Mouse (Mus musculus) bone marrow macrophage, adult 2 months (primary cell): Measurements from ENCODE around the gene BC035947. TPM values are rescaled to one million over a fixed set of nuclear protein-coding genes. Genes with fewer than 3 reads are reported as not detected.
"Not testable (repeated sequence)": the region's sequence is repeated elsewhere in the genome, so short reads cannot be mapped to it uniquely, and the experiment has no call there.

Experiments
- H3K27ac ChIP-seq: 2 replicates; pipeline ENCODE4 v1.5.1; 2012; ENCODE audit warnings: low read depth, low read length; ENCODE audit not compliant: insufficient read depth
- H3K4me1 ChIP-seq: 2 replicates; pipeline ENCODE4 v1.6.1; 2012; ENCODE audit warnings: low read length; ENCODE audit not compliant: control insufficient read depth, insufficient read depth
- H3K4me3 ChIP-seq: 2 replicates; pipeline ENCODE4 v1.5.1; 2012; ENCODE audit warnings: mild to moderate bottlenecking, low read length, moderate library complexity; ENCODE audit not compliant: insufficient read depth
- CTCF ChIP-seq: IDR thresholded peaks from 2 replicates; pipeline ENCODE4 v1.5.1; 2012; ENCODE audit warnings: low read depth, mild to moderate bottlenecking, low read length, moderate library complexity
- POLR2A ChIP-seq: IDR thresholded peaks from 2 replicates; pipeline ENCODE4 v1.6.1; 2012; ENCODE audit warnings: mild to moderate bottlenecking, low read depth, low read length, borderline replicate concordance
- polyA plus RNA-seq: library from polyadenylated mRNA; stranded (reverse); fragments of >200 nt; gene quantifications from 2 replicates; pipeline ENCODE4 v1.2.4, GENCODE M21; 2012; ENCODE audit not compliant: missing spikeins, insufficient read depth, insufficient read length

Gene BC035947
- not detected in 2 replicates for polyA plus RNA-seq

DNA sequence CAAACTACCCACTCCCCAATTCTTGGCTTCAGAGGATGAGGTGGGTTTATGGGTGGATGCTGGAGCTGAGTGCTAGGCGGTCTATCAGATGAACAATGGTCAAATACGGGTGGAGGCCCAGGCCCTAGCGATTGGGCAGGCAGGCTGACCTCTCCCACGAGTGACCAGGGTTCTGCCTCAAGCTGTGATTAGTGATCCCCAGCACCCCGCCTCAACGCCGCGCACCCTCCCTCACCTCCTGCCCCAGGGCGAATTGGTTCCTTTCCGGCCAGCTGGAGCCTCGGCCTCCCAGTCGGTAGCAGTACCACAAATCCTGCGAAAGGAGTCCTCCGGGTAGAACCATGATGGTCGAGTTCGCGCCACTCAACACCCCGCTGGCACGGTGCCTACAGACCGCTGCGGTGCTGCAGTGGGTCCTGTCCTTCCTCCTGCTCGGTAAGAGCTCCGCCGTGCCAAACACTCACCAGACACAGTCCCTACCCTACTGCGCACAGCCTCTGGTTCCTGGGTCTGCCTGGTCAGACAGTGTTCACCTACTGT, at the start of gene BC035947:
Gene BC035947, minus strand, starts transcription at position 538 of the 540 bp plus-strand sequence.
- Histone ChIP-seq H3K27ac (no peak within 1 kb of the TSS), H3K4me1 (peaks cover 3% of the 10 kb centered on the region), H3K4me3 (no peak within 1 kb of the TSS)
- no peak for TF ChIP-seq CTCF
- no peak for TF ChIP-seq POLR2A

DNA sequence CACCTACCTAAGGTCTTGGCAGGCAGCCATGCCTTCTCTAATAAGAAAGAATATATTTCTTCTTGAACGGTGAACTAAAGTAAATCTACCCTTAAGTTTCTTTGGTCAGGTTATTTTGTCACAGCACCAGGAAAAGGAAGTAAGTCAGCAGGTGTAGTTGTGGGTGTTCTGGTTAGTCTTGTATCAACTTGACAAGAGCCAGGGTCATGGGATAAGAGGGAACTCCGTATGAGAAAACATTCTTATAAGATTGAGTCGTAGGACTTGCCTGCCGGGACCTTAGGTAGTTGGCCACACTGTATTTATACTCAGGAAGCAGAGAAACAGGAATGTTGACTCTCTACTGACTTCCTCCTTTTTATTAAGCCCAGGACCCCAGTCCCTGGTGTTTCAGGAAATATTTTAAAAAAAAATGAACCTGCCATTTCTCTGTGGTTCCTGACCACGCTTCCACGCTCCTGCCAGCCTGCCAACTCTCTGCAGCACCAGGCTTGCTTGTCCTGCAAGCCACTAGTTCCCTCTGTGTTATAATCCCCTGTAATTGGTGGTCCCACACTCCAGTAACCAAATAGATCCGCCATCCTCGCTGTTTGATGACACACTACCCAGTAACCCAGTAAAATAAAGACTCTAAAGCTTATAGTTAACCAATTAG, 42.2 kb upstream of the BC035947 start:
- H3K27ac ChIP-seq, result no peak overlapping the region
- no peak for TF ChIP-seq CTCF
- no peak for TF ChIP-seq POLR2A
- no peak overlapping the region for H3K4me3 ChIP-seq
- H3K4me1 ChIP-seq, result no peaks in the 10 kb centered on the region

DNA sequence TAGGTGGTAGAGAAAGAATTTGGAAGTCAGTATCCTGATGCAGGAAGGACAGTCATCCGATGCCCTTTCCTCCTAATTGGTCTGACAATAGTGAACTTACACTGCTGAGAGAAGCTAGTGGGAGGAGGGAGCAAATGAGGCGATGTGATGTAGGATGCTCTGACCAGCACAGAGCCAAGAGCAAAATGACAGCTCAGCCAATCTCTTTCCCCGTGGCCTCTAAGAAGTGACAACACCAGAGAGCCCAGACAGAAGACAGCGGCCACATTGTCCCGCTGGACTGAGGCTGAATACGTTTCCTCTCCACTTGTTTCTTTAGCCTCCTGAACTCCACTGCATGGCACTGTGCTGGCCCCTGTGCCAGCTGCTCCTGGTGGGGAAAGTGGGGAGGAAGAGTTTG, 37.0 kb upstream of the BC035947 start:
- Histone ChIP-seq H3K4me3 (no peak overlapping the region), H3K27ac (no peak overlapping the region), H3K4me1 (no peaks in the 10 kb centered on the region)
- TF ChIP-seq CTCF (no peak), POLR2A (no peak)

DNA sequence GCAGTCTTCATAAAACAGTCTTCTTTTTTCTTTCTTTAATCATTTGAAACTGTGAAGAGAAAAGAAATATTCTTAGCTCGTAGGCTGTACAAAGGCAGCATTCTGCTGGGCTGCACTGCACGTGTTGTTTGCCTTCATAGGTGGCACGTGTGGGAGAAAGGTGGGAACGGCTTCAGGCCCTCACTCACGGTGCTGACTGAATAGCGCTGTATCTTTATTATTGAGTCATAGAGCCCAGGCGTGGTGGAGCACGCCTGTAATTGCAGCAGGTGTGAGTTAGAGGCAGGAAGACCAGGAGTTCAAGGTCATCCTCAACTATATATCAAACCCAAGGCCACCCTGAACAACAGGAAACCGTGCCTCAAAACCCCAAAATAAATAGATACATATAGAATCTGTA, 34.3 kb upstream of the BC035947 start:
- Histone ChIP-seq H3K27ac (no peak overlapping the region), H3K4me1 (no peaks in the 10 kb centered on the region), H3K4me3 (no peak overlapping the region)
- TF ChIP-seq POLR2A, result no peak
- TF ChIP-seq CTCF, result no peak

DNA sequence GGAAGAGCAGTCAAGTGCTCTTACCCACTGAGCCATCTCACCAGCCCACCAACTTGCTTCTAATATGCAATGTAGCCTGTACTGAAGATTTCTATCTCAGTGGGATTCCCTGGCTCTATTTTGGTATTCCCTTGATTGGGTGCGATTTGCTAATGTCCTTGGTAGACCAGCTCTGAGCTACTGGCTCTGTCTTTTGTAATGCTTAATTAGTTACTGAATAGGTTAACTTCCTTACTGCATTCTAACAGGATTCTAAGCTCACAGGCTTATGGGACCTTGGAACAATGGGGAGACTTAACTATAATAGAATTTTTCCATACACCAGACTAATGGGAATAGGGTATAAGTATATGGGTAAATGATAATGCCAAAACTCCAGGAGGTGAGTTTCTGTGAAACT, 31.7 kb upstream of the BC035947 start:
- not testable (repeated sequence) for H3K4me1 ChIP-seq, H3K27ac ChIP-seq, H3K4me3 ChIP-seq

DNA sequence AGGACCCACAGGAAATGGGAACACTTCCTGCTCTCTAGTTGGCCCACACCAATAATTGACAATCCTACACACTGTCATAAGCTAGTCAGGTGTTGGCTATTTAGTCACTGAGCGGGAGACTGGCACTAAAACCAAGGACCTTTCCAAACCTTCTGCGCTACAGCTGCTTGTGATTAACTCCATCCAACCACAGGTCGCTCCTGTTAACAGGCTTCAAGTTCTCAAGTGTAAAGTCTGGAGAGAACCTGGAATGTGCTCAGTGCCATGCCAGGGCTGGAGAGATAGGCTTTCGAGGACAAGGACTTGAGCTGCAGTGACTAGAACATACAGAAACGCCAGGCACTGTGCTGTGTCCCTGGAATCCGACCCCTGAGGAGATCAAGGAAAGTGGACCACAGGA, 27.2 kb upstream of the BC035947 start:
- Histone ChIP-seq H3K4me3 (no peak overlapping the region), H3K4me1 (peaks cover 5% of the 10 kb centered on the region; the same call in 1 of the 2 replicates), H3K27ac (no peak overlapping the region)
- TF ChIP-seq POLR2A (no peak), CTCF (no peak)

DNA sequence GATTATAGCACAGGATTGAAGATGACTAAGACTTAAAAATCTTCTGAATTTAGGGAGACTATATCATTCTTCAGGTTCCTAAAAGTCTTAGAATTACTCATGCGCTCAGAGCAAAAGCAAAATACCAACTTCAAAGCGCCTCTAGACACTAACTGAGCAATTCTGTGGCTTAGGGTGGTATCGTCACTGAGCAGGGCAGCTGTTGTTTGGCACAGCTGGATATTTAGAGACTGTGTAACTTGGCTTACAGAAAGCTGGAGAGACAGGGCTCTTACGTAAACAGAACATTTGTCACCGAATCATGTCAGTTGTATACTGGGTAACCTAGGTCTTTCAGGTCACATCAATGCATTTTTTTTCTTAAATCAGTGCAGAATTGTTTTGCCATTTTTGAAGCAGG, 26.4 kb upstream of the BC035947 start:
- H3K27ac ChIP-seq, result no peak overlapping the region
- H3K4me3 ChIP-seq, result no peak overlapping the region
- TF ChIP-seq CTCF, result no peak
- TF ChIP-seq POLR2A, result no peak
- H3K4me1 ChIP-seq, result peaks cover 5% of the 10 kb centered on the region; the same call in 1 of the 2 replicates

DNA sequence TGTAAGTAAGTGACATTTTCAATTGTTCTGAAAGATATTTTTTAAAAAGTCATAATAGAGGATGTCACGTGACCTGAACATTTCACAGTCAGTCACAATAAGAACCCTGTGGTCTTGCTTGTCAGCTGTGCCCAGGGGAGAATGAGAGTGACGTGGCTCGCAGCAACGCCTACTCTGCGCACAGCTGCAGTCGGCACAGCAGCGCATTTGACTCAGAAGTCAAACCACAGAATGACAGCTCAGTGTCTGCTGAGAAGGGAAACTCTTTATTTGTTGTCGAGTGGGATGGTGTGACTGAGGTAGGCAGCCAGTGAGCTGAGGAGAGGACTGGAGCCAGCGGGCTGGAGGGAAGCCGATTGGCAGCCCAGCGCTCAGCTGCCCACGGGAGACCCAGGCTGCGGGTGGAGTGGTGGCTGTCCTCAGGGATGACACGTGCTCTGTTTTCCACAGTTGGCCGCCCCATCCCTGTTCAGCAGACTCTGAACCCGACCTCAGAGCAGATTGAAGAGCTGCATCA, 25.6 kb upstream of the BC035947 start:
- H3K4me3 ChIP-seq, result peak overlapping the region; percentile 53
- TF ChIP-seq CTCF (no peak), POLR2A (no peak)
- H3K4me1 ChIP-seq, result peaks cover 5% of the 10 kb centered on the region; the same call in 1 of the 2 replicates
- peak overlapping the region; percentile 37 for H3K27ac ChIP-seq

DNA sequence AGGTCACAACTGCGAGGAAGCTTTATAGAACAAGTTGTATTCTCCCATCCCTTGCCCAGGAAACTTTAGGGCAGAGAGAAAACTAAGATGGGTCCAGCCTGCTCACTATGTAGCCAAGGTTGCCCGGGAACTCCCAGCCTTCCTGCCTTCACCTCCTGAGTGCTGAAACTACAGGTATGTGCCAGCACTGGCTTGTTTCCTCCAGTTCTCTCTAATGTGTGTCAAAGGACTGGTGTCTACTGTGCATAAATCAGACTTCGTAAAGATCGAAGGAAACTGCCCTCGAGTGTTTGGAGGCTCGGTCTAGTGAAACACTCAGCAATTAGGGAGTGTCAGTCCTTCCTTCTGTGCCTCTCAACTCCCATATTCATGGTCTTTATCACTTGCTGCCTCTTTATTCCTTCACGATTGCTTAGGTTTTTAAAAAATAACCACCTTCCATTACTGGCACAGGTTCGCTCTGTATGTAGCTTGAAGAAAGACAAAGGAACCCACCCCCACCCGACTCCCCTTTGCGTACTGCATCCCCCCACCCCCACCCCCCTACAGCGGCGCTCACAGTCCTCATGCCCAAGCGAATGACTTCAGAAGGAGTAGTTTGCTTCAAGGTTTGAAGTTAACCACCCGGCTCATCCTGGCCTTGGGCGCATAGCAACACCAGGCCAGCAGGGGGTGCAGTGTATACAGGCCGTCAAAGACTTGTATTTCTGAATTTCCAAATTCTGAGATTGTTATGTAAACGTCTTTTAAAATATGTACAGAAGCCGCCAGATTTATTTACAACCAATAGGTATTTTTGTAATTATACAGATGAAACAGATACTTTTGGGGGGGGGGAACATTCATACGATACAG, 24.6 kb upstream of the BC035947 start:
- no peak for TF ChIP-seq POLR2A
- peak; percentile 89 for TF ChIP-seq CTCF
- no peak overlapping the region for H3K27ac ChIP-seq
- no peak overlapping the region for H3K4me3 ChIP-seq
- peaks cover 5% of the 10 kb centered on the region; the same call in 1 of the 2 replicates for H3K4me1 ChIP-seq
